Mouse (Mus musculus) small intestine, adult 2 months (tissue): ENCODE results near the gene Tradd. TPM values are rescaled to one million over a fixed set of nuclear protein-coding genes. Genes with fewer than 3 reads are reported as not detected.
A peak's percentile ranks its signal among the peaks of the same experiment; 100 is the strongest.

Source experiments
- H3K27ac ChIP-seq: fragments of 200-500 bp; 2 replicates; pipeline ENCODE4 v1.5.1; 2012; ENCODE audit warnings: low read depth, low read length, control low read depth, inconsistent platforms; ENCODE audit not compliant: insufficient read depth
- H3K27me3 ChIP-seq: fragments of 200-500 bp; 2 replicates; pipeline ENCODE4 v1.6.1; 2012; ENCODE audit warnings: mild to moderate bottlenecking, moderate library complexity, low read length, inconsistent platforms; ENCODE audit not compliant: control insufficient read depth, insufficient read depth
- H3K36me3 ChIP-seq: fragments of 200-500 bp; 2 replicates; pipeline ENCODE4 v1.6.1; 2012; ENCODE audit warnings: mild to moderate bottlenecking, low read length, control low read depth, inconsistent platforms; ENCODE audit not compliant: control insufficient read depth, insufficient read depth
- H3K4me1 ChIP-seq: fragments of 200-500 bp; 2 replicates; pipeline ENCODE4 v1.6.1; 2012; ENCODE audit warnings: low read length, inconsistent platforms, mixed read lengths; ENCODE audit not compliant: control insufficient read depth, insufficient read depth, insufficient read length
- H3K4me3 ChIP-seq: fragments of 200-500 bp; 2 replicates; pipeline ENCODE4 v1.5.1; 2012; ENCODE audit warnings: low read depth, mild to moderate bottlenecking, control low read depth, inconsistent platforms, low read length, moderate library complexity
- CTCF ChIP-seq: fragments of 200-500 bp; IDR thresholded peaks from 2 replicates; pipeline ENCODE4 v1.5.1; 2012; ENCODE audit warnings: low read depth, mild to moderate bottlenecking, control low read depth, inconsistent platforms, low read length, moderate library complexity, mixed read lengths; ENCODE audit not compliant: insufficient replicate concordance, insufficient read length; ENCODE audit errors: extremely low read depth
- POLR2A ChIP-seq: fragments of 200-500 bp; IDR thresholded peaks from 2 replicates; pipeline ENCODE4 v1.6.1; 2012; ENCODE audit warnings: low read depth, mild to moderate bottlenecking, control low read depth, inconsistent platforms, low read length, moderate library complexity
- WGBS: fragments of 180-500 bp; shearing (Covaris S2); methylation state at CpG from one replicate; pipeline ENCODE4 v1.1.7; 2018; 5-methylcytosine and 5-hydroxymethylcytosine counted together
- polyA plus RNA-seq: library from polyadenylated mRNA; depleted of rRNA; stranded (reverse); fragments of >200 nt; gene quantifications from 2 replicates; pipeline ENCODE4 v1.2.3, GENCODE M21; 2012

The Tradd gene
- polyA plus RNA-seq, 1 experiment, result 112 TPM

GRCm38 (mm10) chr8:105308428-105308827, 44.0 kb upstream of the Tradd start:
- H3K27me3 ChIP-seq, result no peaks in the 10 kb centered on the region
- no peak overlapping the region for H3K4me3 ChIP-seq
- peaks cover 40% of the 10 kb centered on the region for H3K36me3 ChIP-seq
- H3K27ac ChIP-seq, result no peak overlapping the region
- TF ChIP-seq POLR2A (no peak), CTCF (no peak)
- peaks cover 9% of the 10 kb centered on the region for H3K4me1 ChIP-seq
- 95% methylated on average over 10 of the region's 10 CpGs for WGBS

GRCm38 (mm10) chr8:105307670-105308069, 43.3 kb upstream of the Tradd start:
- Histone ChIP-seq H3K4me1 (peaks cover 9% of the 10 kb centered on the region), H3K27me3 (no peaks in the 10 kb centered on the region), H3K4me3 (no peak overlapping the region), H3K36me3 (peaks cover 46% of the 10 kb centered on the region), H3K27ac (no peak overlapping the region)
- no peak for TF ChIP-seq CTCF
- TF ChIP-seq POLR2A, result no peak
- WGBS, result 97% methylated on average over 13 of the region's 13 CpGs

GRCm38 (mm10) chr8:105306146-105306691, 41.8 kb upstream of the Tradd start:
- peaks cover 9% of the 10 kb centered on the region for H3K4me1 ChIP-seq
- TF ChIP-seq POLR2A (no peak; the same call in 1 of the 2 replicates), CTCF (peak; percentile 11; the same call in 1 of the 2 replicates)
- WGBS, result 25% methylated on average over 5 of the region's 5 CpGs
- peak overlapping the region; percentile 92 for H3K4me3 ChIP-seq
- peaks cover 54% of the 10 kb centered on the region for H3K36me3 ChIP-seq
- H3K27ac ChIP-seq, result no peak overlapping the region
- no peaks in the 10 kb centered on the region for H3K27me3 ChIP-seq

- no peaks in the 10 kb centered on the region for H3K27me3 ChIP-seq
- H3K36me3 ChIP-seq, result peaks cover 57% of the 10 kb centered on the region
- WGBS, result 7% methylated on average over 30 of the region's 30 CpGs
- H3K27ac ChIP-seq, result peak within 1 kb of the TSS; percentile 89
- TF ChIP-seq CTCF (no peak), POLR2A (peak; percentile 72; the same call in 1 of the 2 replicates)
- peaks cover 9% of the 10 kb centered on the region for H3K4me1 ChIP-seq
- H3K4me3 ChIP-seq, result peak within 1 kb of the TSS; percentile 92
Measured at GRCm38 (mm10) chr8:105305211-105306145, 41.1 kb upstream of the Tradd start, which contains the start of gene Elmo3. Gene Elmo3 (plus strand): TSS chr8:105305601.

- Histone ChIP-seq H3K4me1 (peaks cover 11% of the 10 kb centered on the region), H3K27ac (no peak overlapping the region), H3K36me3 (peaks cover 60% of the 10 kb centered on the region), H3K4me3 (no peak overlapping the region), H3K27me3 (no peaks in the 10 kb centered on the region)
- TF ChIP-seq CTCF (no peak), POLR2A (no peak)
- WGBS, result 46% methylated on average over 9 of the region's 9 CpGs
Measured at GRCm38 (mm10) chr8:105304325-105305210, 40.2 kb upstream of the Tradd start.

GRCm38 (mm10) chr8:105303874-105304273, 39.5 kb upstream of the Tradd start:
- Histone ChIP-seq H3K36me3 (peaks cover 58% of the 10 kb centered on the region), H3K4me3 (no peak overlapping the region), H3K27ac (no peak overlapping the region), H3K27me3 (no peaks in the 10 kb centered on the region), H3K4me1 (peaks cover 12% of the 10 kb centered on the region)
- TF ChIP-seq CTCF, result no peak
- TF ChIP-seq POLR2A, result no peak
- 79% methylated on average over 9 of the region's 9 CpGs for WGBS

GRCm38 (mm10) chr8:105303396-105303795, 39.0 kb upstream of the Tradd start:
- Histone ChIP-seq H3K27ac (no peak overlapping the region), H3K4me1 (peaks cover 16% of the 10 kb centered on the region), H3K4me3 (no peak overlapping the region), H3K27me3 (no peaks in the 10 kb centered on the region), H3K36me3 (peaks cover 55% of the 10 kb centered on the region)
- 78% methylated on average over 8 of the region's 8 CpGs for WGBS
- TF ChIP-seq POLR2A (no peak), CTCF (no peak)
